Mouse (Mus musculus) embryo, embryonic 11.5 days (tissue): ENCODE measurements at regions not wholly inside any gene's neighbourhood (a gene's known extent, or its start where the extent isn't known, plus 50 kb on each side); places are given as distances from the start of the nearest gene placed in this dataset.
"Not testable (repeated sequence)": the region's sequence is repeated elsewhere in the genome, so short reads cannot be mapped to it uniquely, and the experiment has no call there.

Experiments used
- DNase-seq: peaks from one replicate; pipeline ENCODE4 v3.0.0-alpha.2; 2012; ENCODE audit warnings: low read depth, low spot score

DNA sequence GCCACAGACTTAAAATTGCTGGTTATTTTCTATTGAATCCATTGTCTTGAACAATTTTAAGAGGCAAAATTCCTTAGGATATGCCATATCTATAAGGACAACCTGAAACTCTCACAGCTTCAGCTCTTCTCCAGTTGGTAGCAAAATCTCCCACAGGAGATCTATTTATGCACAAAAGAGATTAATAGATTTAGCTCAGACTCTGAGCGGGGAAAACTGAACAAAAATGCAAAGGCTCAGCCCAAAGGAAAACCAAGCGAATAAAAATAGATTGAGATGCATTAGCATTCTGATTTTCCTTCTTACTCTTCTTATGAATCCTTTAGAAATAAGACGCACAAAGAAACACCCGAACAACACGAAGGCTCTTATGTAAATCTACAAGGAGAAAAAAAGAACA is 196.2 kb upstream of the Pcsk5 start:
- DNase-seq: no peak

DNA sequence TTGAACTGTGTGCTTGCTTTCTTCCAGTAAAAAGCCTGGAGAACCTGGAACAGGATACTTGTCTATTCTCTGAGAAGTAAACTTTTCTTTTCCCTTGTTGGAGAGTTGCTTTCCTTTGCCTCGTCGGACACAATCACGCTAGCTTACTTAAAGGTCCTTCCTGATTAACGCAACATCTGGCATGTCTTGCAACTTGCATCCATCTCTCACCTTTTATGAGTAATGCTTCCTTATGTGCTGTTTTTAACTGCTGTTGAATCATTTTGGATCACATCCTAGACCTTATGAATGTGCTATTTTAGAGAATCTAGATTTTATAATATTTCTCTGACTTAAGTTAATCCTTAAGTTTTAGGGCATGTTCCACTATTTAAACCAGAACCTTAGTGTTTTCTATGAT is 188.4 kb upstream of the Pcsk5 start:
- DNase-seq: no peak

DNA sequence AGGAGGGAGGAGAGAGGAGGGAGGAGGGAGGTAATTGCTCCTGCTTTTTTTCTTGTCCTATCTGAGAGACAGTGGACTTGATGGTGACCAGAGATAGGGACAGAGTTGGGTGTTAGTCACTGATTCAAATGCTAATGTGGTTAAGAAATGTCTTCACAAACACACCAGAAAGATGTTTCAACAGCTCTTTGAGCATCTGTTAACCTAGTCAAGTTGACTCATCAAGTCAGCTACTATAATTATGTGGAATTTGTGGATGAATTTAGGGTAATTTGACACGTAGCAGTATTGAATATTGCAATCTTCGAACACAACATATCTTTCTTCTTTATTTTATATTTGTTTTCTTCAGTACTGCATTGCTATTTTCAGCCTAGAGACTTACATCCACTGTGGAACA is 182.9 kb upstream of the Pcsk5 start:
- DNase-seq: no peak

DNA sequence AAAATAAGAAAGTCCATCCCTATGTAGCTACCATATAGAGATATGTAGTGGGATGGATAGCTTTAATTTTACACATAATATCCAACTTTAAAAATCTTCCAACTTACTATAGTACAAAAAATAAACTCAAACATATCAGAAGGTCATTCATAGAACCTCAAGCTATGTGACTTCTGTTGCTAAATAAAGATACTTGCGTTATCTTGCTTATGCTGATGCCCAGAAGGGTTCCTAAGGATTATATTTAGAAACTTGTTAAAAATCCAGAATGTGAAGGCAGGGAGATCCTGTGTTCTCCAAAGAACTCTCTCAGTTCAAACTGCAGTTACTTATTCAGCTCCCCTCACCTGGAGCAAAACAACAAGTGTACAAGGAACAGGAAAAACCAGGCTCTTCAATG is 177.9 kb upstream of the Pcsk5 start:
- DNase-seq: no peak

DNA sequence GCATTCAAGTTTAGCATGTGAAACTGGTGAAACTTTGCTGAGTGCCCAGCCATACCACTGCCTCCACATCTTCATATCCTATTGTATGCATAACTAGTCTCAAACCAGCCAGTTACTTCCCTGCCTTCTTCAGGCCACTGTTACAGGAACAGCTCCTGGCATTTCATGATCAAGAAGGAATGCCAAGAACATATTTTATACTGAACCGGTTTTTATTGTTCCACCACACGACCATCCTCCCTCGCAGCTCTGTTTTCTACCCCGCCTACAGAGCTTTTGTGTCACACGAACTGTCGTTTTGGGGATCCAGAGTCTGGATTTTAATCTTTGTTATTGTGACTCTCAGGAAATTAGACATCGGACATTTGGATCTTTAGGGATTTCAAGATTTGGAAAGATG is 174.6 kb upstream of the Pcsk5 start:
- DNase-seq: no peak

DNA sequence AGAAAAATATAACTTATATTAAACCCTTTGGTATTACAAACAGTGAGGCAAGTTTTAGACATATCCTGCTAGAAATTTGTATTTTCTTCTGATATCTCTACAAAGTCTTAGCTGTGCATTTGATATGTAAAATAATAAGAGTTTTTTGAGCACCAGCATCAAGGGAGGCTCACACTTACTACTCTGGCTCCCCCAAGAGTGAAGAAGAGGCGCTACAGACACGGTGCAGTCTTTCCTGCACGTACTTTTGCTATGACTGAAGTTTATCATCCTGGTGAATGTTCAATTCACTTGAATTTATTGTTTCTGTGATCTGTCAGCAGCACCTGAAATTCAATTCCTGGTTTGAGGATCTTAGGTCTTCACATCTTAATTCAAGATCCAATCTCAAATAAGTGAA is 160.1 kb upstream of the Pcsk5 start:
- no peak for DNase-seq

DNA sequence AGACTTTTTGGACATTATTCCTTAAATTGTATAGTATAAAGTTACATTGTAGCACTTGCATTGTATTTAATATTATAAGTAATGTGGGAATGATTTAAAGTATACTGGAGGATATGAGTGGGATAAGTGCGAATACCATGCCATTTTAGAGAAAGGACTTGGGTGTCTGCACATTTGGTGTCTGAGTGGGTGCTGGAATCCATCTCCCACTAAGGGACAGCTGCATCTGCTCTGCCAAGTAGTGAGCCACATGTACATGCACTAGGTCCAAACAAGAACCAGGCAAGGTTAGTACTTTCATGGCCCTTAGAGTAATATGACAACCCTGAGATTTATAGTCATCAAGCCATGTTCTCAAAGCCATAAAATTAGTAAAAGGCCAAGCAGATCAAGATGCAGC is 146.0 kb upstream of the Pcsk5 start:
- DNase-seq: no peak

DNA sequence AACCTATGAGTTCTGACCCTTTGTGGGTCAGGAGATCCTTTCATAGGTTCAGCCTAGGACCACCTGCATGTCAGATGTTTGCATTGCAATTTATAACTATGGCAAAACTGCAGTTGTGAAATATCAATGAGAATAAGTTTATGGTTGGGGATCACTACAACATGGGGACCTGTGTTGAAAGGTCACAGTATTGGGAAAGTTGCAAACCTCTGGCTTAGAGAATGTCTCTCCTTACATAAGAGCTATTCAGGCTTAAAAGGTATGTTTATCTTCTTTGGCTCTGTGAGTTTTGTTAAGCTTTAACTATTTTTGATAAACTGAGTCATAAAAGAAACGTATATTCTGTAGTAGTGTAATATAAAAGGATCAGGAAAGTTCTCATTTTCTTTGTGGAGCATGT is 128.1 kb upstream of the Pcsk5 start:
- no peak for DNase-seq

DNA sequence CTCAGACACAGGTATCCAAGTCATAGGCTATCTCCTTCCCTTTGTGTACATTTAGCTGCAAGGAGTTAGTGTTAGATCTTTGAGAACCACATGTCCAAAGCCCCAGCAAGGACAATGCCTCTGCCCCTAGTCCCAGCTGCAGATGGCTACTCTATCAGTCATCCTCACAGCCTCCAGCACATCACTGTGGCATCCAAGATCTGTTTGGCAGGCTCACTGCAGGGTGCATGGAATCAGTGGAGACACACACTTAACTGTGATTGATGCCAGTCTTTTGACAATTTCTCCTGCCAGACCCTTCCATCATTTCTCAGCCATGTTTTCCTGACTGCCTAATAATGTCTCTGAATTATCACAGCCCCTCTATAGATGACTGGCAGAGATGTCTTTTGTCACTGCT is 121.0 kb upstream of the Pcsk5 start:
- no peak for DNase-seq

DNA sequence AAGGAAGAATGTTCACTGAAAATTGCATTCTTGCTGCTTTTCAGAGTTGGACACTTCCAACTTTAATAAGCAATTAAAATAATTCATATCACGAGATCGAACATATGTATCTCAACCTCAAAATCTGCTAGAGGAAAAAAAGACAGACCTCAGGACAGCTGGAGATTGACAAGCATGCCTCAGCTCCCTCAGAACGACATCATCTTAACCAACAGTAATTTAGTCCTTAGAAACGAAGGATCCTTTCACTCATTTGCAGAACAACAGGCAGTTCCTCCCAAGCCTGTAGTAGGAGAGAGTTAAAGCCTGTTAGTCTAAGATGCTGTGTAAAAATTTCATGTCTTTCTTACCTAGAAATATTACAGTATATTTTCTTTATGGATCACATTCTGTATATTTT is 95.2 kb upstream of the Pcsk5 start:
- DNase-seq: no peak

DNA sequence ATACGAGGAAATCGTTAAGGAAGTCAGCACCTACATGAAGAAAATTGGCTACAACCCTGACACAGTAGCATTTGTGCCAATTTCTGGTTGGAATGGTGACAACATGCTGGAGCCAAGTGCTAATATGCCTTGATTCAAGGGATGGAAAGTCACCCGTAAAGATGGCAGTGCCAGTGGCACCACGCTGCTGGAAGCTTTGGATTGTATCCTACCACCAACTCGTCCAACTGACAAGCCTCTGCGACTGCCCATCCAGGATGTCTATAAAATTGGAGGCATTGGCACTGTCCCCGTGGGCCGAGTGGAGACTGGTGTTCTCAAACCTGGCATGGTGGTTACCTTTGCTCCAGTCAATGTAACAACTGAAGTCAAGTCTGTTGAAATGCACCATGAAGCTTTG is 89.7 kb upstream of the Pcsk5 start:
- DNase-seq: not testable (repeated sequence)

DNA sequence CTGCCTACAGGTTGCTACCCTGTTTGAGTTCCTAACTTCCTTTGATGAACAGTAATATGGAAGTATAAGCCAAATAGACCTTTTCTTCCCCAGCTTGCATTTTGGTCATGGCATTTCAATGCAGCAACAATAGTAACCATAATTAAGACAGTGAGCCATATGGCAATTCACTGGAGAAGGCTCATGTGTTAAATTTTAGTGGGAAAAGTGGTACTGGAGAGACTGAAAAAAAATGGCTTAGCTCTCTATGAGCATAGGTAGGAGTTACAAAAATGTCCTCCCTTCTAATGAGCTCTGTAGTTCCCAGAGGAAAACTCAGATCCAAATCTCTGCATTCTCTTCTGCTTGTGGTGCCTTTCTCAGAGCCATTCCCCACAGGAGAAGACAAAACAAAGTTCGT is 70.1 kb upstream of the Pcsk5 start:
- no peak for DNase-seq

DNA sequence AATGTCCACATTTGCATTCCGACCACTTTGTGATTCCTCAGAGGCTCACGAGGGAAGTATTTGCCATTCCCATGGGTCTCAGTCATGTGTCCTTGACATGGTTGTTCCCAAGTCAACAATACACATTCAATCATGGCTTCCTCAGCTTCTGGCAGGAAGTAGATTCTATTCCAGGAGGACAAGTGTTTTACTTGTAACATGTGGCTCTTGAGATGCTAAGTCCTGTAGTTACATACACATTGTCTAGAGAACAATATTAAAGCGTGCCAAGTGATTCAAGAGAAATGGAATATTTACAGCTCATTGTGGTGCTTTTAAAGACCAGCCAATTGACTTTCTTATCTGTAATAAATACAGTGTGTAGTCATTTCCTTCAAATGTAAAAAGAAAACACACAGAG is 66.7 kb upstream of the Pcsk5 start:
- DNase-seq: no peak

DNA sequence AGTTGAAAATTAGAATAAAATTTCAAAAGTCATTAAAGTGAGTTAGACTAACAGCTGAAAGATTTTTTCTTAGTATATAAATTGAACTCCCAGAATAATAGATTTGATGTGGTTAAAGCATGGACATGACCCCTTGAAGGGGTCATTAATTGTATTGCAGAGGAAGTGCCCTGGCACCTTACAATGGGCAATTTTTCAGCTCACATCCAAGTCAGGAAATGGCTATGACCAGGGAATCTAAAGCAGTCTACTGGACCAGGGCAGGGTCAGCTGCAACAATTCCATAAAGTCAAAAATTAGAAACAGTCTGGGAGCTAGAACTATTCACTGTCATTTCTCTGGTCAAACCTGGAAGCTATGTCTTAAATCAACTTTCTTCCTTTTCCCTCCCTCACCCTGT is 55.2 kb upstream of the Pcsk5 start:
- DNase-seq: no peak
